Mouse (Mus musculus) testis, postnatal 14 days (tissue): ENCODE measurements around the gene Rab11fip5.

Experiments
- DNase-seq: peaks from one replicate; pipeline ENCODE4 v3.0.0; 2021; ENCODE audit warnings: low spot score

Rab11fip5 gene

DNA sequence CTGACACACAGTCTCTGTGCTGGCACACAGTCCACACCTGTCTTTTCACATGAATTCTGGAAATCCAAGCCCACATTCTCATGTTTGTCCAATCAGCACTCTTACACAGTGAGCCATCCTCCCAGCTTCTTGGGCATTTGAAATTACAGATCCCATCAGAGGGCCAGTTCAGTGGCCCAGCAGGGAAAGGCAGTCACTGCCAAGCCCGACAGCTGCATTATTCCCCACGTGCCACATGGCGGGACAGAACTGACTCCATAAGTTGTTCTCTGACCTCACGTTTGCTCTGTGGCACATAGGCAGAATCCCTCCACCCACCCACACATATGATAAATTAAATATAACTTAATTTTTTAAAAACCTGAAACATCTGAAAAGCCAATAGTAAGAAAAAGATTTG lies 66.5 kb downstream of the Rab11fip5 start:
- DNase-seq = no peak

GRCm38 (mm10) chr6:85306375-85306774 lies 68.1 kb downstream of the Rab11fip5 start:
- no peak for DNase-seq

GRCm38 (mm10) chr6:85305826-85306225 lies 68.6 kb downstream of the Rab11fip5 start:
- no peak for DNase-seq

DNA sequence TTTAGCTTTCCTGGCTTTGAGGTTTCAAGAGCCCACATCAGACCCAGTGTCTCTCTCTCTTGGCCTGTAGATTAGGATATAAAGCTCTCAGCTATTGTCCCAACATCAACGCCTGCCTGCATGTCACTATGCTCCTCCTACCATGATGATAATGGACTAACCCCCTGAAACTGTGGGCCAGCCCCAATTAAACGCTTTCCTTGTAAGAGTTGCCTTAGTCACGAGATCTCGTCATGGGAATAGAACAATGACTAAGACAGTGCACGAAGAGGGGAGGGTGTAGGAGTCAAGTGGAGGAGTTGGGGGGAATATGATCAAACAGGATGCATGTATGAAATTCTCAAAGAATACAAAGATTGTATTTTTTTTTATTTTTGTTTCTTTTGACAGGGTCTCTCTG lies 69.5 kb downstream of the Rab11fip5 start:
- no peak for DNase-seq

DNA sequence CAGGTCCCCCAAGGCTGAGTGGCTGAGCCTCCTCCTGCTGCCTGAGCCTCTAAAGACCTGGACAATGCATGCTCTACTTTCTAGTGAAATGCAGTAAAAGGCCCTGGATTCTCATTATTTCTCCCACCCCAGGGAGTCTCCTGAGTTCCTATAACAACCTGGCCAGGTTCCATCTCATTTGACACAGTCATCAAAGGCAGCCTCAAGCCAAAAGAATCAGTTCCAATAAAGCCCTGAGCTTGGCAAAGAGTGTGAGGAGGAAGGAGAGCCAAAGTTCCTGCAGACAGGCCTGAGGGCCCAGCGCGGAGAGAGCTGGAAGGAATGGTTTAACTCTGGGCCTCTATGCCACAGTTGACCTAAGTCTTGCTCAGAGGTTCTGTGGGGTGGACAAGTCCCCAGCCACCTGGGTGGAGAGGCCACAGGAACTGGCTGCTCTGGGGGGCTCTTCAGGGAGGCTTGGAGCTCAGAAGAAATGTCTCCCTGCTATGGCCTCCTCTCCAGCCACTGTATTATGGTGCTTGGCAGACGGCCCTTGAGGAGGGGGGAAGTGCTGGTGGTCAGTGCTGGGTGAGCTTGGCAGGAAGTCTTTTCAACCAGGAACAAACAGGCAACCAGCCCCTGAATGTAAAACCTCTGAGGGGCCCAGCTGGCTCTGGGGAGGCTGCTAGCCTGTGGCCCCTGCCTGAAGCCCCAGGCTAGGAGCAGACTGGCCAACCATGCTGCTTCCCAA lies 71.9 kb downstream of the Rab11fip5 start:
- peak; percentile 24 for DNase-seq

DNA sequence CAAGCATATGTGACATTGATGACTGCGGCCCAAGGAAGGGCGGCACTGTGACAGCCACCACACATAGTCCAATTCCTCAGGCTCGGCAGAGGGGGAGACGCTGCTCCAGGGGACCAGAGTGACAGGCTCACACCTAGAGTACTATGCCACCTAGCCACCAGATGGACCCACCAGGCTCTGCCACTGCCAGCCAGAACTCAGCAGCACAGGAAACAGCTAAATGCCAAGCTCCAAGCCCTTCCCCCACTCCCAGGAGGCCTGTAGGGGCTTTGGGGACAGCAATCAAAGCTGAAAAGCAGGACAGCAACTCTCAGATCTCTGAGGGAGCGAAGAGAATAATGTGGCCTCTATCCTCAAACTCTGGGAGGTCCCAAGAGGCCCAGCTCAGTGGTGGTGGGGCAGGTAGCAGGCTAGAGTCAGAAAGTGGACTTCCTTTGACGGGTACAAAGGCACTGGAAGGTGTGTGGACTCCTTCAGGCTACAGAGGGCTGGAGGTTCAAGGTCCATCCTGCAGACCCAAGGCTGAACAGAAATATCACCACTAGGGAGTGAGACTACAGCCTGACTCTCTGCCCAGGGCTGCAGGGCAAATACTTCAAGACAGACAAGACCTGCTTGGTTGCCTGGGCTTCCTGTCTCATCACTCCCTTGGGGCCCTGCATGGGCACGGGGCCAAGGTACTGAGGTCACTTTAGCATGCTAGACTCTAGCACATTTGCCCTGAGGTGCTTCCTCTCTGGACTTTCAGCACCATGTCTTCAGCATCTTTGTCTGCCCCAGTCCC lies 78.9 kb downstream of the Rab11fip5 start:
- DNase-seq = peak; percentile 45

DNA sequence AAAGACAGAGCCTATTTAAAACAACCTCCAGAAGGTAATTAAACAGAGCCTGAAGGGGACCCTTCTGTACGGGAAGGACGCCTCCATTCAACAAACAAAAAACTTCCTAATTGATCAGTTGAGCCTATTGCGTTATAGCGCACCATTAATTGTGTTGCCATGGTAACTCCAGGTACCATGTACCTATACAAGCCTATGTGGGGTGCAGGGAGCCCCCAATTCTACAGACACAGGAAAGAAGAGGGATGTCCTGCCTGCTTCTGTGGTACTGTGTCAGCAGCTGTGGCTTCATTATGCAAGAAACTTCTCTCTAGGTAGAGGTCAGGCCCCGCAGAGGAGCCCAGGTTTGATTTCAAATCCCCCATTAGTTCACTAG lies 80.4 kb downstream of the Rab11fip5 start:
- DNase-seq = no peak

DNA sequence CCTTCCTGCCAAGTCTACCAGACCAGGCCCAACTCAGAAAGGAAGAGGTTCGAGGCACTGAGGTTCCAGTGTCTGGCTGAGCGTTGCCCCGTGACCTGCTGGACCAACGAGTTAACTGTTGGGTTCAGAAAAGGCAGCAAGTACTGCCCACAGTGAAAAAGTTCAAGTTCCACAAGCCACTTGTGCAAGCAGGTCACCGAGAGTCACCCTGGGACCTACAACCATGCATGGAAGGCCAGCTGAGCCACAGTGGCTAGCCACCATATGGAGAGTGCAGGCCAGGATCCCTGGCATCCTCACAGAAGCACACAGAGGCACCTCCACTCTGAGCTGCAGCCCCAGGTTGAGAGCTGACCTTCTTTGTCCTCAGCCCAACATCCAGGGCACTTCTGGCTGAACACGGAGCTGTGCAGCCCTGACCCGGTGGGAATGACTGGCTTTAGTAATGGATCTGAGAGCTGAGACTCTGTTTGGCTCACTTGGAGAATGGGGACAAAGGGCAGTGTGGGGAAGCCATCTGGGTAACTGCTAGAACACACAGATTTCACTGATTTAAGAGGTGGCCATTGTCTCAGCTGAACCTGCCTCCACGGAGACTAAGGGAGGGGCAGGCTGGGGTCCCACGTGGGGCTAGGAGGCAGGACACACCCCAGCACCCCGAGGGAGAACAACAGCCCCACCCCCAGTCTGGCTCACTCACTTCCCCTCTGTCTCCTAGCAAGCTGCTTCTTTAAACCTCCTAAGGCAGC lies 81.0 kb downstream of the Rab11fip5 start:
- DNase-seq = no peak

DNA sequence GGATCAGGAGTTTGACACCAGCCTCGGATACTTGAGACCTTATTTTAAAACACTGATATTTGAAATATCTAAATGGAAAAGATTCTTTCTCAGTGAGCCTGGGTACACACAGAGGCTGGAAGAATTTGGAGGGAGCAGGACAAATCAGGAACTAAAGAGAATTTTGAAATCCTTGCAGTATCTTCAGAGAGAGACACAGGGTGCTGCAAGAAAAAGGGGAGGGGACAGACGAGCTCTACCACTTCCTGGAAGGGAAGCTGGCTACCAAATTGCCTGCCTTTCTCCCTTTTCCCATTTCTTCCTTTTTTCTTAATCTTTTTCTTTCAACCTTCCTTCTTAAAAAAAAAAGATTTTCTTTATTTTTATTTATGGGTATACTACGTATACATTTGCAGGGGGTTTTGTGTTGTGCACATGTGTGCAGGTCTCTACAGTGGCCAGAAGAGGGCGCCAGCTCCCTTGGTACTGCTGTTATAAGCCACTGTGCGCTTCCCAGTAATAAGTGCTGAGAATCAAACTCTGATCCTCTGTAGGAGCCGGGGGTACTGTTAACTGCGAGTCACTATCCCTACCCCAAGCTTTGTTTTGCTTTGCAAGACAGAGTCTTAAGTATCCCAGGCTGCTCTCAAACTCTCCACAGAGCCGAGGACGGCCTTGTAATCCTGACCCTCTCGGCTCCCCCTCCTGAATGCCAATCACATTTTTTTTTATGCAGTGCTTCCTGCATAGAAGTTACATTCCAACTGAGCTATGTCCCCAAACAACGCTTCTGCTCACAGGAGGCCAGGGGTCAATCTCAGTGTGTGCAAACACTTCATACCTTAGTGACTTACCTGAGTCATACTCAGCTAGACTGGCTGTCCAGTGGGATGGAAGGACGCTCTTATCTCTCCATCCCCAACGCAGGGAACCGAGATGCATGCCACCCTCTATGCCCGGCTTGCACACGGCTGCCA lies 83.3 kb downstream of the Rab11fip5 start:
- DNase-seq = no peak

- no peak for DNase-seq
Measured at GRCm38 (mm10) chr6:85288193-85288857, 86.1 kb downstream of the Rab11fip5 start.

- DNase-seq = no peak
Measured at GRCm38 (mm10) chr6:85286283-85287047, 88.0 kb downstream of the Rab11fip5 start.
